In genomic region chr3:41282431-41283037, GRCm38 (mm10) we compare ENCODE assay signal across 10 mouse cellular contexts.
DNase-seq lines count a peak whose midpoint lies in the region; ATAC-seq and TF ChIP-seq lines count a peak whose summit lies in the region.
"Had no signal": no experiment of that assay in that cellular context is flagged by ENCODE, and none has a peak within 500 bp of the region (broad histone marks: within the 10 kb centered on the region; RNA-seq: fewer than 3 reads in every experiment).

No protein-coding gene starts in this region.

- H3K4me1 ChIP-seq in lung, embryonic 14.5 days (ENCODE audit: insufficient read depth), result peaks cover 20% of the 10 kb centered on the region
- H3K4me1 ChIP-seq in embryonic facial prominence, embryonic 15.5 days, result peaks cover 15% of the 10 kb centered on the region; the same call in 1 of the 2 replicates
- H3K4me1 ChIP-seq in kidney, embryonic 16.5 days (ENCODE audit: insufficient read depth, low read length), result peaks cover 20% of the 10 kb centered on the region

- H3K36me3 ChIP-seq in lung, embryonic 14.5 days (ENCODE audit: insufficient read depth), result no peaks in the 10 kb centered on the region
- no peaks in the 10 kb centered on the region for H3K36me3 ChIP-seq in embryonic facial prominence, embryonic 15.5 days
- H3K36me3 ChIP-seq in kidney, embryonic 16.5 days (ENCODE audit: insufficient read depth, low read length), result no peaks in the 10 kb centered on the region

- H3K4me2 ChIP-seq in lung, embryonic 14.5 days, result no peak overlapping the region
- H3K4me2 ChIP-seq in embryonic facial prominence, embryonic 15.5 days (replicated peaks), result 0 out of 2 replicates have a peak overlapping the region, but pooled peaks have one; percentile 6
- H3K4me2 ChIP-seq in kidney, embryonic 16.5 days (replicated peaks; ENCODE audit: low read depth, low read length), result no peak overlapping the region

- H3K9ac ChIP-seq in lung, embryonic 14.5 days, result no peak overlapping the region
- H3K9ac ChIP-seq in embryonic facial prominence, embryonic 15.5 days, result no peak overlapping the region
- H3K9ac ChIP-seq in kidney, embryonic 16.5 days (replicated peaks; ENCODE audit: low read length), result no peak overlapping the region

- no peak overlapping the region for H3K4me3 ChIP-seq in lung, embryonic 14.5 days (ENCODE audit: low read depth, low read length)
- H3K4me3 ChIP-seq in embryonic facial prominence, embryonic 15.5 days (replicated peaks), result no peak overlapping the region
- no peak overlapping the region for H3K4me3 ChIP-seq in kidney, embryonic 16.5 days (ENCODE audit: low read length)

- peak; percentile 79 for ATAC-seq in lung, embryonic 14.5 days (ENCODE audit: insufficient read depth)
- peak; percentile 78 for ATAC-seq in embryonic facial prominence, embryonic 15.5 days (ENCODE audit: insufficient number of reproducible peaks, low FRiP score, low TSS enrichment, low read depth)
- ATAC-seq in kidney, embryonic 16.5 days (ENCODE audit: low FRiP score, low TSS enrichment), result peak; percentile 77
- ATAC-seq in erythroblast, adult 5-6 weeks (replicated peaks; ENCODE audit: low FRiP score, poor library complexity, severe bottlenecking), result no peak
- ATAC-seq: inflammation-experienced regulatory T-cells, adult 6 months had no signal

- TF ChIP-seq CTCF in lung, embryonic 14.5 days (IDR thresholded peaks at IDR 0.05; ENCODE audit: low read depth), result no peak

- H3K27ac ChIP-seq in lung, embryonic 14.5 days (ENCODE audit: low read depth), result peak overlapping the region; percentile 39
- H3K27ac ChIP-seq in embryonic facial prominence, embryonic 15.5 days (replicated peaks), result peak overlapping the region; percentile 36; the same call in 1 of the 2 replicates
- peak overlapping the region; percentile 18; the same call in 1 of the 2 replicates for H3K27ac ChIP-seq in kidney, embryonic 16.5 days (ENCODE audit: low read length)
- H3K27ac ChIP-seq: macrophage had no signal

- no peaks in the 10 kb centered on the region for H3K9me3 ChIP-seq in lung, embryonic 14.5 days (ENCODE audit: low read depth, low read length)
- H3K9me3 ChIP-seq in embryonic facial prominence, embryonic 15.5 days (replicated peaks), result no peaks in the 10 kb centered on the region
- H3K9me3 ChIP-seq in kidney, embryonic 16.5 days (ENCODE audit: low read length), result no peaks in the 10 kb centered on the region

- no peaks in the 10 kb centered on the region for H3K27me3 ChIP-seq in lung, embryonic 14.5 days (ENCODE audit: insufficient read depth, low read length)
- H3K27me3 ChIP-seq in embryonic facial prominence, embryonic 15.5 days, result no peaks in the 10 kb centered on the region
- H3K27me3 ChIP-seq in kidney, embryonic 16.5 days (ENCODE audit: insufficient read depth, low read length), result no peaks in the 10 kb centered on the region

- 20% methylated on average over 8 of the region's 8 CpGs for WGBS in lung, embryonic 14.5 days
- 22% methylated on average over 8 of the region's 8 CpGs for WGBS in embryonic facial prominence, embryonic 15.5 days
- WGBS in kidney, embryonic 16.5 days, result 33% methylated on average over 8 of the region's 8 CpGs

- DNase-seq in lung, embryonic 14.5 days, result peak; percentile 93
- no peak for DNase-seq in lung, adult 18-20 months
- DNase-seq in ovary, postnatal 14 days (ENCODE audit: low spot score), result peak; percentile 25
- DNase-seq in layer of hippocampus, adult 18-20 months (ENCODE audit: low spot score in 2 of 2), result no peak
- no peak for DNase-seq in left cerebral cortex, adult 9 months (ENCODE audit: low spot score in 2 of 2)

Comparison
In these comparisons a context has a peak if more than half of its experiments do, and no peak if none do; other contexts are left out.
1. DNase-seq: peak in lung, embryonic 14.5 days (single experiment) and ovary, postnatal 14 days (single experiment); none in lung, adult 18-20 months (0 of 2), layer of hippocampus, adult 18-20 months (0 of 2) and left cerebral cortex, adult 9 months (0 of 2).
2. Peak in every context shown above with its lines, with median percentiles within 50 percentile points of each other: H3K27ac ChIP-seq.